Mouse (Mus musculus): ENCODE data around the gene Fam107a. TPM values are rescaled to one million over a fixed set of nuclear protein-coding genes. Genes with fewer than 3 reads are reported as not detected.
"Not testable (repeated sequence)": the region's sequence is repeated elsewhere in the genome, so short reads cannot be mapped to it uniquely, and the experiment has no call there.

Gene Fam107a
- polyA plus RNA-seq, 1 experiment from 2014 or later: 0.08 TPM

DNA sequence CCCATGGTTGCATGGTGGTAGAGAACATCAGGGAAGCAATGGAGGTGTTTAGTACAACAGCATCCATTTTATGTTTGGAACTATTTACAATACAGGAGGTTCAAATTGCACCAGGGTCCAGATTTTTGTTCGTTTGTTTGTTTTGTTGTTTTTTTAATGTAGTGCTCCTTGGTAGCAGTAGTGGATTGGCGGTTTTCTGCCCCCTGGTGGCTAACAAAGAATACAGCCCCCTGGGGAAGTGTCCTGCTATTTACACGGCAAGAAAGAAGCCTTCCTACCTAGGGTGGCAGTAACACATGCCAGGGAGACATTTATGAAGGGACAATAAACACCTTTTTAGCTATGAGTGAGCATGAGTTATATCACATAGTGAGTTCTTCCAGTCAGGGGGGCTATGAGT, 3.3 kb downstream of the Fam107a start:
- ATAC-seq (ENCODE audit: low read depth): no peak
- H3K36me3 ChIP-seq: no peaks in the 10 kb centered on the region
- H3K4me1 ChIP-seq (replicated peaks): no peaks in the 10 kb centered on the region

DNA sequence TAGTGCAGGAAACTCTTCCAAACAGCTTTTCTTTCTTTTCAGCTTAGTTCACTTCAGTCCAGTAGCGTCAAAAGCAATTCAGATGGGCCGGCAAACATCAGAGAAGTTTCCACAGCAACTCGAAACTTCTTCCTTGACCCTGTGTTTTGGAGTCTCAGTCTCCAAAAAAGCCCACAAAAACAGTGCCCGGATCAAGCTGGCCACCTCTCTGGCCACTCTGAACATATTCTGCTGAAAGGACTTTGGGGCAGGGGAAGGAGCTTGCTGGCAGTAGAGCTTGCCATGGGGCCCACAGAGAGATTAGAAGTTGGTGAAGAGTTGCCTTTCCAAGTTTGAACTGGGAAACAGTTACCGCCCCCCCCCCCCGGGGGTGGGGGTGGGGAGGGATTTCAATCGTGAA, 3.9 kb downstream of the Fam107a start:
- H3K4me1 ChIP-seq (replicated peaks): no peaks in the 10 kb centered on the region
- DNase-seq (no peak), ATAC-seq (ENCODE audit: low read depth) (no peak)
- H3K4me2 ChIP-seq: no peak overlapping the region
- no peak overlapping the region for H3K27ac ChIP-seq
- H3K9me3 ChIP-seq (replicated peaks): no peaks in the 10 kb centered on the region
- H3K9ac ChIP-seq: no peak overlapping the region
- H3K36me3 ChIP-seq: no peaks in the 10 kb centered on the region
- H3K4me3 ChIP-seq (replicated peaks): no peak overlapping the region
- peaks cover 42% of the 10 kb centered on the region for H3K27me3 ChIP-seq
- 43% methylated on average over 7 of the region's 7 CpGs for WGBS (ENCODE audit: insufficient replicate concordance)

More for the DNA sequence above, 3.3 kb downstream of the Fam107a start:
- no peak overlapping the region for H3K9ac ChIP-seq
- no peak overlapping the region for H3K4me3 ChIP-seq (replicated peaks)
- no peak overlapping the region for H3K27ac ChIP-seq
- no peak for DNase-seq
- H3K4me2 ChIP-seq: no peak overlapping the region
- peaks cover 42% of the 10 kb centered on the region for H3K27me3 ChIP-seq
- H3K9me3 ChIP-seq (replicated peaks): no peaks in the 10 kb centered on the region
- 12% methylated on average over 3 of the region's 3 CpGs for WGBS (ENCODE audit: insufficient replicate concordance)

DNA sequence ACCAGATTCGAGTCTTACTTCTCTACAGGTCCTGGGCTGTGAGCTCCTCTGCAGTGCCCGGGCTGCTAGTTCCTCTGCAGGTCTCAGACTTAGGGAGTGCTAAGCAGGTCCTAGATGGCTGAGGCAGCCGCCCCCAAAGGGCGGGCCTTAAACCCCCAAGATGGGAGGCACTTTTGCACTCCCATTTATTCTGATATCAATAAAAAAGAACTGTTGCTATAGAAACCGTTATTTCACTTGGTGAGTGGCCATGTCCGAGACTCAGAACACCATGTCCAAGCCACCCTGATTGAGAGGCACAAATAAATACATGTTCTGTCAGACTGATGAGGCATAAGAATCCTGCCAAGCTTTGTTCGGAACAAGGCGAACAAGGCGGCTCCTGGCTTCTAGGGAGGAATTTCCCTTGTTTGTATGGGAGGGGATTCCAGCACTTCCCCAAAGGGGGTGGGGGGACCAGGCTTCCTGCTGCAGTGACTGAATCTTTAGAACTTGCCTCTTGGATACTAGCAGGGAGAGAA, 8.1 kb downstream of the Fam107a start:
- Histone ChIP-seq H3K4me1 (replicated peaks) (no peaks in the 10 kb centered on the region), H3K36me3 (no peaks in the 10 kb centered on the region), H3K9ac (no peak overlapping the region), H3K9me3 (replicated peaks) (no peaks in the 10 kb centered on the region), H3K27me3 (peaks cover under 1% of the 10 kb centered on the region), H3K27ac (no peak overlapping the region), H3K4me2 (no peak overlapping the region), H3K4me3 (replicated peaks) (no peak overlapping the region)
- no peak for DNase-seq
- no peak for ATAC-seq (ENCODE audit: low read depth)
- 21% methylated on average over 9 of the region's 9 CpGs for WGBS (ENCODE audit: insufficient replicate concordance)

DNA sequence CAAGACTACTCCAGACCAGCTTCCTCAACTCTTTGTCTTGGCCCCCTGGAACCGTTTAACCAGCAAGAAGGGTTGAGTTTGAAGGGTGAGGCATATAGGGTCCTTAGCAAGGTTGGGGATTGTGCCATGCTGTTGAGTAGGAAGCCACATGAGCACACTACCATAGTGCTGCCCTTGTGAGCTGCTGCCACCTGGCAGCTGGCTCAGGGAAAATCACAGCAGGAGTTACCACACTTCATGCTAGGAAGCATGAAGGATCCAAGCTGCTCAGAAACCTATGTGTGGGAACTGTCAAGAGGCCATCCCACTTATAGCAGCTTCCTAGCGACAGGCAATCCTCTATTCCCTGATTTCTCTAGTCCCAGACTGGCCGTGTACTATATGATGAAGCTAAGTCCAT, 9.2 kb downstream of the Fam107a start:
- Histone ChIP-seq H3K27ac (no peak overlapping the region), H3K4me1 (replicated peaks) (no peaks in the 10 kb centered on the region), H3K4me2 (no peak overlapping the region), H3K4me3 (replicated peaks) (no peak overlapping the region), H3K9me3 (replicated peaks) (no peaks in the 10 kb centered on the region), H3K27me3 (no peaks in the 10 kb centered on the region), H3K9ac (no peak overlapping the region), H3K36me3 (no peaks in the 10 kb centered on the region)
- 47% methylated on average over 3 of the region's 3 CpGs for WGBS (ENCODE audit: insufficient replicate concordance)
- DNase-seq (no peak), ATAC-seq (ENCODE audit: low read depth) (no peak)

DNA sequence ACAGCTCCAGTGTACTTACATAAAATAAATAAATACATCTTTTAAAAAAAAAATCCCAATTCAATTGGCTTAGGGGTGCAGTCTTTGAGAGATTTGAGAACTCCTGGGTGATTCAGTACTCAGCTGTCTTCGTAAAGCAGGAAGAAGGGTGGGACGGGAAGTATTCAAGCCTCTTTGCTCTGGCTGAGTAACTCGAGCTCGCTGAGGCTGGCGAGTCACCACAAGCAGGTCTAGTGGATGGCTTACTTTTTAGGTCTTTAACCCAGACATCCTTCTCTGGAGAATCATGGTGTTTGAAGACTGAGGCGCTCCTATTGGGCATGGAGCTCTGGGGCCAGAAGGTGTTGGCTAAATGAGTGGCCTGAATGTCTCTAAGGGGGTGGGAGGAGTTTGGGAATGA, 10.9 kb downstream of the Fam107a start:
- no peak for DNase-seq
- Histone ChIP-seq H3K4me2 (no peak overlapping the region), H3K9me3 (replicated peaks) (no peaks in the 10 kb centered on the region), H3K36me3 (no peaks in the 10 kb centered on the region), H3K27ac (no peak overlapping the region), H3K9ac (no peak overlapping the region), H3K4me3 (replicated peaks) (no peak overlapping the region), H3K4me1 (replicated peaks) (0 out of 2 replicates have a peak, but pooled peaks cover 2% of the 10 kb centered on the region), H3K27me3 (no peaks in the 10 kb centered on the region)
- ATAC-seq (ENCODE audit: low read depth): no peak
- 39% methylated on average over 6 of the region's 6 CpGs for WGBS (ENCODE audit: insufficient replicate concordance)

DNA sequence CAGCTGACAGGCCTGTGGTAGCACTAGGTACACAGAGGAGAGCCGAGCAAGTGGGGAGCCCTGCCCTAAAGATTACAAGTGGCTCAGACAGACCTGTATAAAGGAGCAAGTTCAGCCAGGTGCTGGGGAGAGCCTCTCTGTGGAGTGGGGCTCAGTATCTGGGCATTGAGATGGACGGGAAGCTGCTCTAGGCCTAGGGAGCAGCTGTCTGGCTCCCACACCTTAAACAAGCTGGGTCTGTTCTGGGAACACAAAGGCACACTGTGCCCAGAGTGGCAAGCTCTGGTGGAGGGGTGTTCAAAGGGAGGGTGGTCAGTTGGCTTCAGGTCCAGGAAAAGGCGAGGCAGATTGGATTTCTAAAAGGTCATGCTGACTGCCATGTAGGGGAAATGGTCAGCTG, 12.8 kb downstream of the Fam107a start:
- no peak overlapping the region for H3K9ac ChIP-seq
- no peaks in the 10 kb centered on the region for H3K9me3 ChIP-seq (replicated peaks)
- H3K4me1 ChIP-seq (replicated peaks): 0 out of 2 replicates have a peak, but pooled peaks cover 2% of the 10 kb centered on the region
- H3K27ac ChIP-seq: no peak overlapping the region
- H3K4me2 ChIP-seq: no peak overlapping the region
- 56% methylated on average over 3 of the region's 3 CpGs for WGBS (ENCODE audit: insufficient replicate concordance)
- no peak overlapping the region for H3K4me3 ChIP-seq (replicated peaks)
- DNase-seq (no peak), ATAC-seq (ENCODE audit: low read depth) (no peak)
- H3K36me3 ChIP-seq: no peaks in the 10 kb centered on the region
- H3K27me3 ChIP-seq: no peaks in the 10 kb centered on the region

DNA sequence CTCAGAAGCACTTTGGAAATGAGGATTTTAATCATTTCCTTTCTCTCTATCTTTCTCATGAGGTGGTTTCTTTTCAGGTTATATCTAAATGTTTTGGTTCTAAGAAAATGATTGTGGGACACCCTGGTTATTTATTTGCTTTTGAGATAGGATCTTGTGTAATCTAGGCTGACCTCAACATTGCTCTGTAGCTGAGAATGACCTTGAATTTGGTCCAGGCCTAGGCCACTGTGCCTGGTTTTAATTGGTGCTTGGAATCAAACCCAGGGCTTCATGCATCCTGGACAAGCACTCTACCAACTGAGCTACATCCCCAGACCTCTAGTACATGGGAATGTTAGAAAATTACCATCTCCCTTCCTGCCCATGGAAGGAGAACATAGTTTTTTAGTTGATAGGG, 13.7 kb downstream of the Fam107a start:
- no peak overlapping the region for H3K4me2 ChIP-seq
- H3K9ac ChIP-seq: no peak overlapping the region
- H3K36me3 ChIP-seq: no peaks in the 10 kb centered on the region
- peaks cover 6% of the 10 kb centered on the region; the same call in 1 of the 2 replicates for H3K27me3 ChIP-seq
- H3K9me3 ChIP-seq (replicated peaks): no peaks in the 10 kb centered on the region
- 0 out of 2 replicates have a peak, but pooled peaks cover 2% of the 10 kb centered on the region for H3K4me1 ChIP-seq (replicated peaks)
- ATAC-seq (ENCODE audit: low read depth): no peak
- DNase-seq: no peak
- no peak overlapping the region for H3K4me3 ChIP-seq (replicated peaks)
- H3K27ac ChIP-seq: no peak overlapping the region

DNA sequence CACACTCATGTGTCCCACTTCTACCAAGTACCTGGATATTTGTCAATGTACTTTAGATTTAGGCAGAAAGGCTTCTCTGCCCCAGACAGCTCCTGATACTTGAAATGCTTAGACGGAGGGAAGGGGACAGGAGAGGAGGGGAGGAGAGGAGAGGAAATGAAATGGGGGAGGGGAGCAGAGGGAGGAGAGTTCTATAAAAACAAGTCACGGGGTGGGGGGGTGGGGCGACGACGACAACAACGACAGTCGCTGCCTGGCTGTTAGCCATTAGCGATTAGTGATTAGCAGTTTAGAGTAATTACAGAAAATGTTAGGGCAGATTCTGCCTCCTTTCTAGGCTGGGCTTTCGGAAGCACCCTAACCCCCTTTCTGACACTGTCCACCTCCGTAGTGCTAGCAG, 15.1 kb downstream of the Fam107a start:
- Histone ChIP-seq H3K27me3 (peaks cover 6% of the 10 kb centered on the region; the same call in 1 of the 2 replicates), H3K4me3 (replicated peaks) (no peak overlapping the region), H3K9ac (no peak overlapping the region), H3K27ac (no peak overlapping the region), H3K4me2 (no peak overlapping the region), H3K36me3 (no peaks in the 10 kb centered on the region), H3K9me3 (replicated peaks) (no peaks in the 10 kb centered on the region), H3K4me1 (replicated peaks) (0 out of 2 replicates have a peak, but pooled peaks cover 2% of the 10 kb centered on the region)
- ATAC-seq (ENCODE audit: low read depth) (no peak), DNase-seq (no peak)
- WGBS (ENCODE audit: insufficient replicate concordance): 14% methylated on average over 10 of the region's 10 CpGs

DNA sequence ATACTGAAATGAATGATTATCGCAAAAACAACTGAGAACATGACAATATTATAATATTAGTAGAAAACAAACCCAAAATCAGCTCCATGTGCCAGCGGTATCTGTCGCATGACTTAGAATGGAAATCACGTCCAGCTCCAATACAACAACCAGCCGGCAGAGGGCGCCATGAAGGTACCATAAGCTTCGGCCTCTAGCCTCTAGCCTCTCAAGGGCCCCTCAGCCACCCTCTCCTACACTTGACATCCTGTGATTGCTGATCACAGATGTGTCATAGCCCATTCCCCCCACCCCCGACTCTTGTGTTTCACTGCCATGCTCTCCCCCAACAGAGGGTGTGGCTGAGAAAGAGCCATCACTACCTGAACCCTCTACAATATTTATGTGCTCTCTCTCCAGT, 17.5 kb downstream of the Fam107a start:
- no peak overlapping the region for H3K4me2 ChIP-seq
- H3K27ac ChIP-seq: no peak overlapping the region
- no peaks in the 10 kb centered on the region for H3K36me3 ChIP-seq
- WGBS (ENCODE audit: insufficient replicate concordance): 16% methylated on average over 8 of the region's 8 CpGs
- no peak overlapping the region for H3K9ac ChIP-seq
- no peaks in the 10 kb centered on the region for H3K9me3 ChIP-seq (replicated peaks)
- no peak overlapping the region for H3K4me3 ChIP-seq (replicated peaks)
- peaks cover 6% of the 10 kb centered on the region; the same call in 1 of the 2 replicates for H3K27me3 ChIP-seq
- DNase-seq (peak; percentile 13), ATAC-seq (ENCODE audit: low read depth) (no peak)
- H3K4me1 ChIP-seq (replicated peaks): 0 out of 2 replicates have a peak, but pooled peaks cover 2% of the 10 kb centered on the region

DNA sequence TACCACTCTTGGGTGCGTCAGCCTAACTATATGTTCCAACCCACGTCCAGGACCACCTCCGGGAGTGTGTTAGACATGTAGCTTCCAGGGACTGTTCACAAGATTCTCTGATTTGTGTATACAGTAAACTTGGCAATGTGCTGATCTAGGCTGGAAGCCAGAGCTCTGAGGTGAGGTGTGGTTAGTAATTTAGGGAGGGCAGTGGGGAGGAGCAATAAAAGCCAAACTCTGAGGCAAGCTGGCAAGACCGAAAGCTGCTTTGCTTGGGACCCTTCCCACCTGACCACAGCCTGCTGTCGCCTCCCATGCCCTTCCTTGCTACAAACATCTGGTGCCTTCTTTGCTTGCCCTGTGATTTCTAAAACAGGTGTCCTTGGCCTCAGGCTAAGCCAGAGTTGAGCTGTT, 19.9 kb downstream of the Fam107a start:
- Histone ChIP-seq H3K9ac (no peak overlapping the region), H3K9me3 (replicated peaks) (no peaks in the 10 kb centered on the region), H3K36me3 (no peaks in the 10 kb centered on the region), H3K4me3 (replicated peaks) (no peak overlapping the region), H3K27me3 (peaks cover 6% of the 10 kb centered on the region; the same call in 1 of the 2 replicates), H3K27ac (no peak overlapping the region), H3K4me2 (no peak overlapping the region), H3K4me1 (replicated peaks) (0 out of 2 replicates have a peak, but pooled peaks cover 2% of the 10 kb centered on the region)
- ATAC-seq (ENCODE audit: low read depth) (no peak), DNase-seq (no peak)
- 56% methylated on average over 5 of the region's 5 CpGs for WGBS (ENCODE audit: insufficient replicate concordance)

DNA sequence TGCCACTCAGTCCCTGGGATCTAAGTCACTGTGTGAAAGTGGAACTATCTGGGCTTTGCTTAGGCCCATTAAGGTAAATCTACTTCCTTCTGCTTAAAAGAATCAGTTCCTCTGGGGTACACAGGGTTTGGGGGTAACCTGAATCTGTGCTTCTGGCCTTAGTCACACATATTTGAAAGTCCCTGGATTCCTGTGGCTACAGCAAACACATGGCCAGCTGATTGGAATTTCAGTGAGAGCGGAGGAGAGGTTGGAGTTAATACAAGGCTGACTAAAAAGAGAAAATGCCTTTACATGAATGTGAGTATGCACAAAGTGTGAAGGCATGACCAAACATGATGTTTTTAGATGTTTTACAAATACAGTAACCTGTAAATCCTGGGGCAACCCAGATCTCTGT, 23.6 kb downstream of the Fam107a start:
- H3K27ac ChIP-seq: no peak overlapping the region
- H3K4me2 ChIP-seq: no peak overlapping the region
- 0 out of 2 replicates have a peak, but pooled peaks cover 2% of the 10 kb centered on the region for H3K27me3 ChIP-seq
- 69% methylated on average over 1 of the region's 1 CpGs for WGBS (ENCODE audit: insufficient replicate concordance)
- H3K36me3 ChIP-seq: no peaks in the 10 kb centered on the region
- no peak overlapping the region for H3K4me3 ChIP-seq (replicated peaks)
- DNase-seq: no peak
- 0 out of 2 replicates have a peak, but pooled peaks cover 3% of the 10 kb centered on the region for H3K9me3 ChIP-seq (replicated peaks)
- H3K4me1 ChIP-seq (replicated peaks): no peaks in the 10 kb centered on the region
- no peak overlapping the region for H3K9ac ChIP-seq
- ATAC-seq (ENCODE audit: low read depth): no peak

DNA sequence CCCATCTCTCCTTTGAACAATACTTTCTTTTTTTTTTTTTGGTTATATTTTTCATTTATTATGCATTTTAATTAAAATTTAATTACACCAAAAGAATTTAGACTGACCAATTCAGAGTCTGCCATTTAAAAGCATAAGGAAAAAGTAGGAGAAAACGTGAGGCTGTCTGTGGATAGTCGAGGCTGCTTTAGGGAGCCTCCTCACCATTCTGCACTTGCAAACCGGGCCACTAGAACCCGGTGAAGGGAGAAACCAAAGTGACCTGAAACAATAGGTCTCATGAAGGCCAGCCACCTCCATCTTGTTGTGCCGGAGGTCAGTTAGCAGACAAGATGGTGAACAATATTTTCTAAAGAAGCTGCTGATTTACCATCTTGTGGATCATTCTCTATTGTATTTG, 31.2 kb downstream of the Fam107a start:
- 71% methylated on average over 5 of the region's 5 CpGs for WGBS (ENCODE audit: insufficient replicate concordance)
- H3K27me3 ChIP-seq; DNase-seq; H3K4me2 ChIP-seq; H3K4me3 ChIP-seq (replicated peaks); H3K27ac ChIP-seq; H3K9ac ChIP-seq; H3K4me1 ChIP-seq (replicated peaks); H3K36me3 ChIP-seq; H3K9me3 ChIP-seq (replicated peaks): not testable (repeated sequence)
- ATAC-seq (ENCODE audit: low read depth): peak; percentile 71

Measured in liver, embryonic 13.5 days (tissue).